Mouse (Mus musculus) layer of hippocampus, postnatal 36 days (tissue): ENCODE data around the gene Ace3. TPM values are rescaled to one million over a fixed set of nuclear protein-coding genes. Genes with fewer than 3 reads are reported as not detected.
"Not testable (repeated sequence)": the region's sequence is repeated elsewhere in the genome, so short reads cannot be mapped to it uniquely, and the experiment has no call there.

Source experiments
- DNase-seq, 2 experiments: peaks; one replicate each; pipeline ENCODE4 v3.0.0; 2022
- total RNA-seq, 2 experiments: library from RNA; stranded (reverse); gene quantifications; 2 replicates each; pipeline ENCODE4 v1.2.3; 2021

The Ace3 gene
- total RNA-seq, 2 experiments from 2014 or later = not detected

DNA sequence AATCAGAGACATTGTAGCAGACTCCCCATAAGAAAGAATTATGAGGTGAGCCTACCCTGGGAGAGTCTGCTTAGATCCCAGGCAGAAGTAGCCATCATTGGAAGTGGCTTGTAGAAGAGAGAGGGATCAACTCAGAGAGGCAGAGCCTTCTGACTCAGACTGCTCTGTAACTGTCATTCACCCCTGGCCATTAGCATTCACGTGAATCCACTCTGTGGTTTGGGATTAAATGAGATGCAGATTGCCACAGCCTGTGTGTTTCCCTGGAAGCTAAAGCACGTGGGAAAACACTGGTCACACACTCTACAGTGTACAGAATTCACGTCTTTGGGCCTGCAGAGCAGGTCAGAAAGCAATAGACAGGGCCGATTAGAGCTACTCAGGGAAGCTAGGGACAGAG is 10.0 kb upstream of the Ace3 start:
- no peak for DNase-seq

DNA sequence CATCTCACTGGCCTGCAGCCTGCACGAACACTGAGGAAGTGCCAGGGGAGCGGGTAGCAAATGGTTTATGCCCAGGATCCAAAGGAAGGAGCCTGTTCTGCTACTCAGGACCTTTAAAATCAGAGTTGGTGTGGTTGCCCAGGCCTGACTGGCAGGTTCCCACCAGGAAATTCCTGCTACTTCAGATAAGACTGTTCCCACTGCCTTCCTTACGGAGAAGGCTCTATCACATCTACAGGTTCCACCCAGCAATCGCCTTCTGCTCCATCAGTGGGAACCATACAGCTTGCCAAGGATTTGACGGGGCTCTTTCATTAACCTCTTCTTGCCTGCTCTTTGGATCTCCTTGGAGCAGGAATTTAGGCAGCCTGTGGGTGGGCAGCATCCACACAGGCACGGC is 7.0 kb upstream of the Ace3 start:
- no peak for DNase-seq

DNA sequence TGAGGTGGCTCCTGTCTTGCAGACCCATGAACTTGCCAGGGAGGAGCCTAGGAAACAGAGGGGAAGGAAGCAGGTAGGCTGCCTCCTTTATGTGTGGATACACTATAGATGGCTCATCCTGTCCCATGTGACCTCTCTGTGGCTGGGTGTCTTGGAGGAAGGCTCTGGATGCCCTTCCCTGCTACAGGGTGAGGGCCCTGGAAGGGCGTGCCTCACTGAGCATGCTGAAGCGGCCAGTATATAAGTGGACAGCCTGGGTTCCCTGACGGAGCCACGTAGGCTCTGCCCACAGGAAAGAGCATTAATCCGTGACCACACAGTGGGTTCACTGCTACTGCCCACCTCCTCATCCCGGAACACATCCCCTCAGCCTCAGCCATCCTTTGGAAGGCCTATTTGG is 5.0 kb upstream of the Ace3 start:
- no peak for DNase-seq

DNA sequence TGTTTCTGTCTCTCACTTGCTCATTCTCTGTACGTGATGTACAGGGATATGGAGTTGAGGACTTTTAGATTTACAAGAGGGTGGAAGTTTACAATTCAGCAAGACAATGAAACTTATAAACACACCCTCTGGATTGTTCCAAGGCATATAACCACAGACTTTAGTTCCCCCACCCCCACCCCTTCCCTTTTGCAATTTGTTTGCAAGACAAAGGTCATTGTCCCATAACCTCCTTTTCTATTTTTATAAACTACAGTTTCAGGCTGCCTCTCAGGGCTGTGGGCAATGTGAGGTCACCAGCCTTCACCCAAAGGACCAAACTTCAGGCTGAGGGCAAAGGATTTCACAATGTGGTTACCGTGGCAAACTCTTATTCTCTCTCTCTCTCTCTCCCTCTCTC is 4.2 kb upstream of the Ace3 start:
- DNase-seq = no peak

DNA sequence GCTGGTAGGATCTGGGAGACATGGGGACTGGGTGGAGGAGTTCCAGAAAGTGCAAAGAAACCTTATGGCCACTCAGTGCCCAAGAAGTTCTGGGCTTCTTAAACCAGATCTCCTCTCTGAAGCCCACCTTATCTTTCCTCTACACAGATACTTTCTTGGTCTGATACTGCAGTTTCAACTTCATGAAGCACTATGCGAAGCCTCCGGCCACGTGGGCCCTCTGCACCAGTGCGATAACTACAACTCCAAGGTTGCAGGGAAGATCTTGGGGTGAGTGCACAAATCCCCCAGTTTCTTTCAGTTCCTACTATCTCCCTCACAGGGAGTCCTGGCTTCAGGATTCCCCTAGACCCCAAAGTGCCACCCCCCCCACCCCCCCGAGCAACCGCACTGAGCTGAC is 5.6 kb downstream of the Ace3 start:
- no peak for DNase-seq

DNA sequence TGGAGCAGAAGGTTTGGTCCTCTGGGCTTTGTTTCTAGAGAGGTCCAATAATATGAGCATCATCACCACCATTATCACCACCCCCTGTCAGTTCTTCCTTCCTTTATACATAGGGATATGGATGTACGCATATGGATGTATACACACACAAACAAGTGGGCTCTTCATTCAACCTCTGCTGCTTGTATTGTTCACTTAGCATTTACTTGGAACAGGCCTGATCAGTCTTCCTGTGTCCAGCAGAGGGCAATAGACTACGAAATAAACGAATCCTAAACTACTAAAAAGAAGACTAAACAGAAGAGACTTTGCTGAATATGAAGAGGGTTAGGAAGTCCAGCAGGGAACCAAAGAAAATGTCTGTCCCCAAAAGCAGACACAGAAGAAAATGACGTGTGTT is 7.2 kb downstream of the Ace3 start:
- DNase-seq = no peak

DNA sequence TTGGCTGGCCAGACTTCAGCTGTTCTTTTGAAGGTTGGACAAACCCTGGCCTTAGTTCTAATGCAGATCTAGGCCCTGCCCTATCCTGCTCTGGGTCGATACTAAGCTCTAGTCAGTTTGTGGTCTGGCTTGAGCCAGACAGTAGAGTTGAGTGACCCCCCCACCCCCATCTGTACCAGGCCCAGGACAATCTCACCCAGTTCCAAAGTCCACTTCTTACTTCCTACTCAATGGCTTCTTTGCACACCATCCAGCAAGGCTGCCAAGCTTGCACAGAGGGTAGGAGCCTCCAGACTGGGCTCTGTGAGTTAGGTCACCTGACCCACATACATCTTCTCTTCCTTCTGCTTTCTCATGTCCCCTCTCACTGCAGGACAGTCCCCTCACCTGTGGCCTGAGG is 10.1 kb downstream of the Ace3 start:
- DNase-seq = no peak

DNA sequence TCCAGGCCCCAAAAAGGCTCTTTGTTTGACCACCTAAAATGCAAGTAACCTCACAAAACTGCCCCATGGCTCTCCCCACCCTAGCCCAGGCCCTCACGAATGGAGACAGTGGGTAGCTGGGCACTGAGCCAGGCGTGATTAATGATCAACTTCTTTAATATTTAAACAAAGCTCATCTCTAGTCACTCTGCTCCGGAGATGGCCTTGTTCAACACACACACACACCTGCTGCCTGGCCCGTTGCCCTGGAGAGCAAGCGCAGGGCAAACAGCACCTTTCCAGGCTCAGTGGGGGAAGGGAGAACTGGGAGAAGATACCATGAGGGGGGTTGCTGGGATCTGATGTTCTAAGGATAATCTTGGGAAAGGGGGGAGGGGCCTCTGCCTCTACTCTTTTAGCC is 11.5 kb downstream of the Ace3 start:
- DNase-seq = no peak

DNA sequence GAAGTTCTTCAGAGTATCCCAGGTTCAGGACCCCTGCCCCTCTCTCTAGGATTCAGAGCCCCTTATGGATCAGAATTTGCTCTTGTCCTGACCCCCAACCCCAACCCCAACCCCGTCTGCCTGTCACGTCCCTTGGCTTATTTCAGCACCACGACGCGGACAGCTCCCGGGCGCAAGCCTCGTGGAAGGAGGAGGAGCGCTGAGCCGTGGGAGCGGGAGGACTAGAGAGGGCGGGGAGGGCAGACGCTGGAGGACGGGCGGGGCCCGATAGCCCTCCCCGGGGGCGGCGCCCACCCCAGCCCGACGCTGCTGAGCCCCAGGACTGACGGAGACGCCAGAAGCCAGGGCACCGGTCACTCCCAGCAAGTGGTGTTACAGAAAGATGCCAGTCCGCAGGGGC is 13.3 kb downstream of the Ace3 start, which contains the start of gene Kcnh6:
Gene Kcnh6, plus strand, starts transcription at position 304 of the 400 bp plus-strand sequence.
- no peak for DNase-seq

DNA sequence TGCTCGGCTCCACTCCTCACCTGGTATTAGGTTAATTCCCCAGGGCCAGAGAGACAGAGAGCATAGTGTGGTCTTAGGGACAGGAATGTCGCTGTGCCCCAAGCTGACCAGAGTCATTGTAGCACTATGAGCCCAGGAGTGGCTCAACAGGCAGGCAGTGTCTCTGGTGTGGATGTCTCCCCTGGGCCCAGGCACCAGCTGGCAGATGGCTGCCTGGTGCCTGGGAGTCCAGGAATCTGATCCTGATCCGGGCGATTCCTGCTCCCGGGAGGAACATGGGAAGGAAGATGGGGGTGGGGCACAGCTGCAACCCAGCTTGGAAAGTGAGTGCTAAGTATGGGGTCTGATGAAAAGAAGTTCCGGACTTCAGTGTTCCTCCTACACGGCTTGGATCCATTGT is 18.2 kb downstream of the Ace3 start:
- no peak for DNase-seq

DNA sequence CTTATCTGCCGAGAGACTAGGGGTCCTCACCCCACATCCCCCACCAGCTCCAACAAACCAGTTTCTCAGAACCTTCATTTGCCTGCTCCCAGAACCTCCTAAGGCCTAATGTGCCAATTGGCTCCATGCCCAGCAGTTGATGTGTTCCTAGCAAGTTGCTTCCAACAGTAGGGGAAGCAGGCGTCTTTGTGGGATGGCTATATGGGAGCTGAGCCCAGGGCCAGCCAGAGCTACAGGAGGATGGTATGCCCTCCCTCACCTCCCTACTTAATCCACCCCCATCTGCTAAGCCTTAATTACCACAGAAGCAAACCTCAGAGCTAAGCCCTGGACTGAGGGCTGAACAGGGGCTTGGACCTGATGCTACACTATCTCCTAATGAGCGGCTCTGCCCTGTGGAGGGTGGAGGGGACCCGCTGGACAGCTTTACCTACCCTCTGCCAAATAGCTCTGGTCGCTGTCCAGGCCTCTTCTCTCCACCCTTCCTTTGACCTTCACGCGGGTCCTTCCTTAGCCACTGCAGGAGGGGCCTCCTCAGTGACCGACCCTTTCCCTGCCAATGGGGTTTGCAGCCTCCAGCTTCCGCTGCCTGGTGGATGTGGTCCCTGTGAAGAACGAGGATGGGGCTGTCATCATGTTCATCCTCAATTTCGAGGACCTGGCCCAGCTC is 19.2 kb downstream of the Ace3 start:
- peak in 1 of 2 experiments; percentile 43 for DNase-seq

DNA sequence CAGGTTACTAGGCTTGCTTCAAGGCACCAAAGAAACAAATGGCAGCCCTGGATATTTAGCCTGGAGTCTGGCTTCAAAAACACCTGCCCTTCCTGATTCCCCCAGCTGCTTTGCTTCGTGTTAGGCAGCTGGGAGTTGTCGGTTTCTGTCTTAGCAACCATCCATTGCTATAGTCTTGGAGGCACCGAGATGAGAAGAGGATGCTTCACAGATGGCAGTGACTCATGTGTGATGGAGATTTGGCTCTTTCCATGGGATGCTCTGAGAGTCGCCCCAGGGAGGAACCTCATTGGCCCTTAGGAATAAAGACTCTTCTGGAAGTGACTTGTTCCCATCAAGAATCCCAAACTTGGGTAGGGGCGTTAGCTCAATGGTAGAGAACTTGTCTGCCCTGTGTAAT is 22.0 kb downstream of the Ace3 start:
- no peak for DNase-seq

DNA sequence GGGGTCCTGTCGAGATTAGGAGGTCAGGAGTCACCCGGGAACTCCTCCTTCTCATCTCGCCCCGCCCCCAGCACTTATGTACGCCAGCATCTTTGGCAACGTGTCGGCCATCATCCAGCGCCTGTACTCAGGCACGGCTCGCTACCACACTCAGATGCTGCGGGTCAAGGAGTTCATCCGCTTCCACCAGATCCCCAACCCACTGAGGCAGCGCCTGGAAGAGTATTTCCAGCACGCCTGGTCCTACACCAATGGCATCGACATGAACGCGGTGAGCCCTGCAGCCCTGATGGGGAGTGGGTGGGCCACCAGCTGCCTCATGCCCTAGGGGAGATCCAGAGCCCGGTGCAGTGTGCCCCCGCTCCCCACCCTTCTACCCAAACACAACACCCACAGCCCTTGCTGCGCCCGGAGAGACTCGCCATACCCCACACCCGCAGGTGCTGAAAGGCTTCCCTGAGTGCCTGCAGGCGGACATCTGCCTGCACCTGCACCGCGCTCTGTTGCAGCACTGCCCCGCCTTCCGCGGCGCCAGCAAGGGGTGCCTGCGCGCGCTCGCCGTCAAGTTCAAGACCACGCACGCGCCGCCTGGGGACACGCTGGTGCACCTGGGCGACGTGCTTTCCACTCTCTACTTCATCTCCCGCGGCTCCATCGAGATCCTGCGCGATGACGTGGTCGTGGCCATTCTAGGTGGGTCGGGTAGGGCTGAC is 25.7 kb downstream of the Ace3 start:
- DNase-seq = peak; percentile 57 to 59

DNA sequence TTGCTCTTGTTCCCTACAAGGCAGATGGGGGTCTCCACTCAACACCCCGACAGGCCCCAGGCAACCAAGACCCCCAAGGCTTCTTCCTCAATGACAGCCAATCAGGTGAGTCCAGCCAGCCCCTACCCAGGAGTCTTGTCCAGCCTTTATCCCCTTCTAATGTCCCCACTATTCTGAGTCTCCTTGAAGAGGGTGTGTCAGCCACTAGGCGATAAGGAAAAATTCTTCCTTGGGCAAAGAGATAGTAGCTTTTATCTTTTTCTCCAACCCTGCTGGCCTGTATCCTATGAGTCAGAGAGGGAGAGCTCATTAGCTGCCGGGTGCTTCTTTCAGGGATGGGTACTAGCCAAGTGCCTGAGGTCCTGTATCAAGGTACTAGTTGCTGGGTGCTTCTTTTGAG is 31.3 kb downstream of the Ace3 start:
- DNase-seq = no peak

DNA sequence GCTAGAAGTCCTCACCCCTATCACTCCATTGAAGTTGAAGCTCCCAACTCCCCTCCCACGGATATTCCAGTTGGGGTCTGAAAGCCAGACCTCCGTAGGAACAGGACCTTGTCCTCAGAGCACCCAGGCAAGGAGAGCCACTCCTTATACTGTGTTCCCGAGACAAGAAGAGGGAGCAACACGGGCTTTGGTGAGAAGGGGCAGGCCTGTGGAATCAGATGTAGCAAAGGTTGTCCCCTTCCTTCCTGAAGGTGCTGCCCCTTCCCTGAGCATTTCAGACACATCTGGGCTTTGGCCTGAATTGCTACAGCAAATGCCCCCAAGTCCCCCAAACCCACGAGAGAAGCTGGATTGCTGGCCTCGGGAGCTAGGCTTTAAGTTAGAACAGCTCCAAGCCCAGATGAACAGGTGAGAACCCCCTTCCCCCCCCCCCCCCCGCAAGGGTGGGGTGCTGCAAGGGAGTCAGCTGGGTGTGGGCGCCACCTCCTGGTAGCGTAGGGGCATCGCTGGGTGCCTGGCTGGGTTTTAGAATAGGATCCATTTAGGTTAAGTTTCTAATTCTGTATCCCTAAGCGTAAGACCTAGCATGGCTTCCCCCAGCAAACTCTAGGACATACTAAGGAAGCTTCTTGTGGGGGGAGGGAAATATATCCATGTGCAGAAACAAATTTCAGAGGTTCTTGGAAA is 32.1 kb downstream of the Ace3 start:
- DNase-seq = peak; percentile 44 to 48

DNA sequence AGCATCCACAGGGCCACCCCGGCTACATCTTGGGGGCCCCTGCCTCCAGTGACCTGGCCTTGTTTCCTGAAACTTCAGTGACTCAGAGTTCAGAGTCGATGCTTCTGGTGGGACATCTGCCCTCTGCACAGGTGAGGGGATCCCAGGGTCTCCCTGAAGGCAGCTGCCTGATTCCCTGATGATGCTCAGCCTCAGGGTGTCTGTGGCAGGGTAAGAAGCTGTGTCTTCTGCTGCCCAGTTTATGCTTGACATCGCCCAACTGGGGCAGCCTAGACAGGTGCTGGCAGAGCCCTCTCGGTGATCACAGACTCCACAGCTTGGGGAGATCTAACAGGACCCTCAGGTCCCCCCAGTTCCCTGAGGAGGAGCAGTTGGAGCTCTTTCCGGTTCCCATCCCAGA is 33.1 kb downstream of the Ace3 start:
- no peak for DNase-seq

DNA sequence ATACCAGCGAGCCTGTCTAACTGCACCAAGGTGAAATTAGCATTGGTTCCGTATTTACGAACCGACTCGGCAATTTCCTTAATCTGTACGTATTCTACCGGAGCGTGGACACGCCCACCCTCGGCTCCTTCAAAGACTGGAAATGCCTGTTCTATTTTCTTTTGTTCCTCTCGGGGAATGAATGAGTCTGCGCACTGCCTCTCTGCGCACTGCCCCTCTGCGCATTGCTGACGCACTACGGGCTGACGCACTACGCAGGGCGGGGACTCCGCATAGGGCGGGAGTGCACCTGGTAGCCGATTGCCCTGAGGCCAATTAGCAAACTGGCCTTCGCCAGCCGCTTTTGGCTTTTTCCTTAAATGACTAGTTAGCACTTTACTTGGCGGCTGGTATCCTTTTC is 37.6 kb downstream of the Ace3 start:
- not testable (repeated sequence) for DNase-seq

DNA sequence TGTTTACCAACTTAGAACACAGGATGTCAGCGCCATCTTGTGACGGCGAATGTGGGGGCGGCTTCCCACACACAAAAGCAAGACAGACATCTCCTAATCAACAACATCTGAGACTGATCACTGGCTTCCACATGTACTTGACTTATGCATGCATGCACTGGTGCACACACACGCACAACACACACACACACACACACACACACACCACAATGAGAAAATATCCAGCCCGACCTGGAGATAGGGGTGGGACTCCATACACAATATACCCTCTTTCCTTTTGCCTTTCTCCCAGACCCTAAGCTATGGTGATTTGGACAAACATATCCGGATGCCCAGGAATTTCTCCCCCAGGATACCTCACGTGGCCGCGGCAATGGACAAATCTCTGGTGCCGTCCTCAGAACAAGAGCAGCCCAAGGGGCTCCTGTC is 39.0 kb downstream of the Ace3 start:
- DNase-seq = no peak

DNA sequence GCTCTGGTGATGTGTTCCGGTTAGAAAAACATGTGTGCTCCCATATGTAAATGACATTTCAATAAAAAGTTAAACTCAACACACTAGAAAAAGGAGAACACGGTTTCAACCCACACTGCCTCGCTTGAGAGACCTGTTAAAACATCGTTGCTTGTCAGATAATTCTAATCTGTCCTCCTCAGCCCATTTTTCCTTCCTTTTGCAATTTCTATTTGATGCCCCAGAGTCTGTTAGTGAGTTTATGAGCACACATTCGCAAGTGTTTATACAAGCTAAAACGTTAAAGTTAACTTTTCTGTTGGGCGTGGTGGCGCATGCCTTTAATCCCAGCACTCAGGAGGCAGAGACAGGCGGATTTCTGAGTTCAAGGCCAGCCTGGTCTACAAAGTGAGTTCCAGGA is 40.5 kb downstream of the Ace3 start:
- no peak for DNase-seq

DNA sequence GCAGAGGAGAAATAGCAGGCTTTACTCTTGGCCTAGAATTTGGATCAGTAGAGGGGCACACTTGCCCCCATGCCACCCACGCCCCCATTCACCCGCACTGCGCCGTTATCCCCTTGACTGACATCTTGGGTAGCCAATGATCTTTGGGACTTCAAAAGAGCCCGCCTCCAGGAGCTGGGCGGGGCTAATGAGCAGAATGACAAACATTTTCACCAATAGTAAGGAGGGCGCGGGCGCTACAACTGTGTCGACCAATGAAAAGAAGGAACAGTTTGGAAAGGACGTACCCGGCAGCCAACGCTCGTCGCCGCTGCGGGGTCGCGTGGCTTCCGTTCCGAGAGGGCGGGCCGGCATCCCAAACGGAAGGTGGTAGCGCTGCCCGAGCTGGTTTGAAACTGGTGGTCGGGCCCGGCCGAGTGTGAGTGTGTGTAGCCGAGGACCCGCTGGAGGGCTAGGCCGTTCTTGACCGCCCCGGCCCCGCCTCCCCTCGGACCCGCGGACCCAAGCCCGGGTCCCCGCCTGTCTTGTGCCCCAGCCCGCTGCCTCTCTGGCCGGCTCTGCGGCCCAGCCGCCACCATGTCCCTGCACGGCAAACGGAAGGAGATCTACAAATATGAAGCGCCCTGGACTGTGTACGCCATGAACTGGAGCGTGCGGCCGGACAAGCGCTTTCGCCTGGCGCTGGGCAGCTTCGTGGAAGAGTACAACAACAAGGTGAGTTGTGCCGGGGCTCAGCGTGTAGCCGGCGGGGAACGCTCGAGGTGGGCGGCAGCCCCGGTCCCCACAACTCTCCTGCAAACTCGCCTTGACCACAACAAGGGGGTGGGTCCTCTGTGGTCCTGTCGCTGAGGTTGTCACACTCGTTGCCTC is 42.3 kb downstream of the Ace3 start, which contains the start of gene Dcaf7:
Gene Dcaf7, plus strand, starts transcription at position 325 of the 870 bp plus-strand sequence.
- peak; percentile 98 to 100 for DNase-seq

DNA sequence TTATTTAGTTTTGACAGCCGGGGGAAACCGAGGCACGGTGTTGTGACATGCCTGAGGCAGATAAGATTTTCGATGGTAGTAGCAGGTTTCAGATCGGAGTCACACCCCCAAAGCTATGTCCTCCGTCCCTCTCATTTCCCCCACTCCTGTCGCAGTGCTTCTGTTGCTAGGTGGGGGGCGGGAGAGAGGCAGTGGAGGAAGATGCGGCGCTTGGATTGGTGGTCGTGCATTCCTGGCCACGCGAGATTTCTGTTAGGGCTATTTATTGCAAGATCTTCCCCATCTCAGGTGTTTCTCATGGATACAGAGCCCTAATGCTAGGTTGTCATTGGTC is 42.9 kb downstream of the Ace3 start:
- DNase-seq = peak; percentile 46 to 51

DNA sequence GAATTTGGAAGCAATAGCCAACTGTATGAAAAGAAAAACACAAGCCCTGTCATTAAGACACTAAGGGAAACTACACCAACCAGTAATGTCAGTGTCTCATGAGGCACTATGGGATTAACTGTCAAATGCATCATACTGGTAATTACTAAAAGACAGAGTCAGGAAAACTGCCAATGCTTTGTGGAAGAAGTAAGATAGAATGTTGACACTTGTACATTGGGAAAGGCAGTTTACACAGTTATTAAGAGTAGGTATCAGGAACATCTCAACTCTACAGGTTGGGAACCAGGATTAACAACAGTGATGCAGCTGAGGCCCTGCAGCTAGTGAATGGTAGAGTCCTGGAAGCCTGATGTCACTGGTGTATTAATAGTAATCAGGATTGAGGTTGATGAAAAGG is 49.9 kb downstream of the Ace3 start:
- DNase-seq = no peak

DNA sequence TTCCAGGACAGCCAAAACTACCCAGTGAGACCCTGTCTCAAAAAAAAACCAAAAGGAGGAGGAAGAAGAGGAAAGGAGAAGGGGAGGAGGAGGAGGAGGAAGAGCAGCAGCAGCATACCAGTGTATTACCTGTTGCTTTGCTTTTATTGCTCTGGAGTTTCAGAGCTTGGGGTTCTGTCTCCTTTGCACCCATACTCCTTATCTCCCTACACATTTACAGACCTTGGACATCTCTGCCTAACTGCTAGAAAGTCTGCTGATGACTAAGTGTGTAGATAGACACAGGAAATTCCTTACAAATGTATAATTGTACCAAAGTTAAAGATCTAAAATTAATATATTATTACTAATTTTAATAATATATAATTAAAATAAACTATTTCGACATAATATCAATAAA is 50.8 kb downstream of the Ace3 start:
- no peak for DNase-seq
